Mouse (Mus musculus) heart, postnatal 0 days (tissue): ENCODE measurements around the gene Glyctk.

Source experiments
- CTCF ChIP-seq: IDR thresholded peaks from 2 replicates; pipeline ENCODE4 v1.5.1; 2016; ENCODE audit warnings: antibody characterized with exemption, control low read depth, low read depth
- EP300 ChIP-seq: IDR thresholded peaks from 2 replicates; pipeline ENCODE4 v1.6.1; 2016; ENCODE audit warnings: antibody characterized with exemption, low read depth

DNA sequence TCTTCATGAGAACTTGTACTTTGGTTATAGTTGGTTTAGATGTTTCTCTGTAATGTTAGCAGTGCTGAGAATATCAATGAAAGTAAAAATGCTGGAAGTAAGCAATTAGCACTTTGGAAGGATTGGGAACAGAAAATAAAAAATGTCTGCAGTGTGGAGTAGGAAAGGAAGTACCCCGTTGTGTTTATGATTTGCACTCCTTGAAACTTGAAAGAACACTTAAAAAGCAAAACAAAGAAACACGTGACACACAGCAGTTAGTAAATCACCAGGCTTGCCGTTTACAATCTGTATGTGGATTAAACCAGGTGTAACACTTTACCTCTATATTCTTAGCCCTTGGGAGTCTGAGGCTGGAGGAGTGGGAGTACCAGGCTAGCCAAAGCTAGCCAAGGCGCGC lies 18.8 kb upstream of the Glyctk start:
- no peak for TF ChIP-seq CTCF
- no peak for TF ChIP-seq EP300
